Mouse (Mus musculus) adrenal gland (tissue): ENCODE results near the gene Tmem59l.
"Not testable (repeated sequence)": the region's sequence is repeated elsewhere in the genome, so short reads cannot be mapped to it uniquely, and the experiment has no call there.

ENCODE experiments used
- intact Hi-C: fragments of 180-260 bp; cut with DNase I; formaldehyde crosslinking; loops from one replicate; pipeline ENCODE4 v1.15.1; 2025
- long read RNA-seq, 2 experiments: library from polyadenylated mRNA; unstranded; transcript quantifications; one replicate each; pipeline ENCODE4 v2.0.0; 2020; ENCODE audit warnings: borderline replicate concordance in 1 of 2; ENCODE audit not compliant: insufficient replicate concordance in 1 of 2

Gene Tmem59l
- long read RNA-seq, experiment 1, transcript Tmem59l-201 (8 exons, 1,491 nt), result major isoform, 29 of 30 reads
- long read RNA-seq, experiment 1, partial matches to known transcripts, result 0 of 30 reads
- long read RNA-seq, experiment 1, other reads (novel, unspliced or antisense), result 1 of 30 reads
- long read RNA-seq, experiment 2, transcript Tmem59l-201 (8 exons, 1,491 nt), result major isoform, 44 of 55 reads
- long read RNA-seq, experiment 2, partial matches to known transcripts, result 1 of 55 reads
- long read RNA-seq, experiment 2, other reads (novel, unspliced or antisense), result 10 of 55 reads

DNA sequence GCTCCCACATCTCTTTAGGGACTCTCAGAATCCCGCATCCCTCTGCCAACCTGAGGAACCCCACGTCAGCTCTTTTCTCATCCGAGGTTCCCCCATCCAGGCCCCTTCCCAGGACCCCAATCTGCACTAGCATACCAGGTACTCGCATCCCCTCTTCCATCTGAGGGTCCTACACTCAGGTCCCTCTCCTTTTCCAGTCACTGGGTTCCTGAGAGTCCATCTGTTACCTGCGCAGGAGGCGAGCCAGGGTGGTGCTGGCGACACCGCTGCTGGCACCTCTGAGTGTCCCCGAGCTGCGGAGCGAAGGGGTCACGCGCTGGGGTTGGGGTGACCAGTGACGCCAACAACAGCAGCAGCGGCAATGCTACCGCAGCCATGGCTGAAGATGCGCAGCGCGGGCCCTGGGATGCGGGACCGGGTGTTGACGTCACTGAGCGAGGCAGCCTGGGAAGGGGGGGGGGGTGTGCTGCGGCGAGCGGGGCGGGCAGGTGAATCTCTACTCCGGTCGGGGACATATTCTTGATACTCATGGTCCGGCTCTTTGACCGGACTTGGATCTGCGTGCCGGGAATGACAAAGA lies at the start of gene Tmem59l:
Gene Tmem59l, minus strand, starts transcription at position 418 of the 580 bp plus-strand sequence.
- intact Hi-C loops, result no loop called here

DNA sequence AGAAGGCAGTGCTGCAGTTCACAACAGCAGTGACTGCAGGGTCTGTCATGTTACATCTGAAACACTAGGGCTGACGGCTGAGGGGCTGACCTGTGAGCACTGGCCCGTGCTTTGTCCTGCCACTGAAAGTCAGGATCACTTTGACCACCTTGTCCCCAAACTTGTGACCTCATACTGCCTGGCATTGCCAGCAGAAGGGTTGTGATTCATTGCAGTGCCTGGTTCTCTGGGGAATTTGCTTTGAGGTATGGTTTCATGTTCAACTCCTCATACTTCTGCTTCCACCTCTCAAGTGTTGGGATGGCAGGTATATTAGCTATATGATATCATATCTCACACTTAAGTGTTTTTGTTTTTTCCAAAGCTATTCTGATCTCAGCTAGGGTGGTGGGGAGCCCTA lies 48.5 kb upstream of the Tmem59l start:
- intact Hi-C loops, result no loop called here

DNA sequence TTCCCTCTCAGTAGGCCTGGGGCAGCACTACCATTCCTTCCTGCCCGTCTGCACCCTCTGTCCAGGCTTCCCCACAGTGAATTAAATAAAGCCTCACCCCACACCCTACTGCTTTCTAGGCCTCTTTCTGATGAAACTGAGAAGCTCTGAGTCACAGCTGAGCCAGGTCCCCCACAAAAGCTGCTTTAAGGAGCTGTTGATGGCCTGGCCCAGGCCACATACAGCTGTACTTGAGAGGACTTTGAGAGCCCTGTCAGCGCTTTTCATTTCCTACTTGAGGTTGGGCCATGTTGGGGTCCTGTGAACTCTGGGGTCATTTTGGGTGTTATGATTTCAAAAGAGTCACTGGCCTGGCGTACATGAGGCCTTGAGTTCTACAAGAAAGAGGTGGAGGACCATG lies 48.1 kb upstream of the Tmem59l start:
- intact Hi-C loops, result no loop called here

DNA sequence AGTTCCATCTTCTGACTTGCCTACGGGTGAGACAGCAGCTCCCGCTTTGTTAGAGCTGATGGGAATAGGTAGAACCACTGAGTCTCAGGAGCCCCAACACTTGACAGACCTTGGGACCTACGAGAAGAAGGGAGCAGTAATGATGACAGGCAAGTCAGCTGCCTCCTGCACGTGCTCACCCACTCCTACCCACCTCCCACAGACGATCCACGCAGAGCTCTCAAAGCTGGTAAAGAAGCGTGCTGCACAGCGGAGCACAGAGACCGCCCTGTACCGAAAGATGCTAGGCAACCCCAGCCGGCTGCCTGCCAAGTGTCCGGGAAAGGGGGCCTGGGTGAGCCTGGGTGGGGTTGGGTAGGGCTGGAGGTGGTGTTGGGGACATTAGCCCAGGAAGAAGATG lies 47.1 kb upstream of the Tmem59l start:
- intact Hi-C loops, result no loop called here

DNA sequence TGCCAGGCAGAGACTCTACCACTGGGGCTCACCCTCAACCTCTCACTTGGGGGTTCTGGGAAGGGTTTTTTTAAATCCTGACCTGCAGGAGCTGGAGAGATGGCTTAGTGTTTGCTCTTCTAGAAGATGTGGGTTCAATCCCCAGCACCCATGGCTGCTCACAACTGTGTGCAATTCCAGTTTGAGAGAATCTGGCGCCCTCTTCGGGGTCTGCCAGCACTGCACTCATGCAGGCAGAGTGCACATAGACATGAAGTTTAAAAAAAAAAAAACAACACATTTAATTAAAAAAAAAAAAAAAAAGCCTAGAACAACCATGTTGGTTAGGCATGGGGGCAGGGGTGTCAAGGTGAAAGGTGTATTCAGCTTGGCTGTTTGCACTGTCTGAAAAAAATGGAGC lies 43.2 kb upstream of the Tmem59l start:
- intact Hi-C loops, result no loop called here

DNA sequence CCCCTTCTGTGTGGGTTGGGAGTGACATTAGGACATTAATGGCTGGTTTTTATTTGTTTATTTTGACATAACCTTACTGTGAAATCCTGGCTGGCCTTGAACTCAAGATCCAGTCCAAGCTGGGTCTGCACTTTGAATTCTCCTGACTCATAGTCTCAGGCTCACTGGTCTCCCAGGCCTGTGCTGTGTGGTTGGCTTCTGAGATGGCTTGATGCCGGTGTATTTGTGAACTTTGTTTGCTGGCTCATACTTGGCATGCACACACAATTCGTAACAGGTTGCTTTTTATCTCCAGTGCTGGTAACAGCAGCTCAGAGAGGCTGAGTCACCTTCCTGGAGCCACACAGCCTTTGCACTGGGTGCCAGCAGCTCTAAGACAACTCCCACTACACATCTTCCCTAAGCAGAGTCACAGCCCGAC lies 42.6 kb upstream of the Tmem59l start:
- intact Hi-C loops, result no loop called here

DNA sequence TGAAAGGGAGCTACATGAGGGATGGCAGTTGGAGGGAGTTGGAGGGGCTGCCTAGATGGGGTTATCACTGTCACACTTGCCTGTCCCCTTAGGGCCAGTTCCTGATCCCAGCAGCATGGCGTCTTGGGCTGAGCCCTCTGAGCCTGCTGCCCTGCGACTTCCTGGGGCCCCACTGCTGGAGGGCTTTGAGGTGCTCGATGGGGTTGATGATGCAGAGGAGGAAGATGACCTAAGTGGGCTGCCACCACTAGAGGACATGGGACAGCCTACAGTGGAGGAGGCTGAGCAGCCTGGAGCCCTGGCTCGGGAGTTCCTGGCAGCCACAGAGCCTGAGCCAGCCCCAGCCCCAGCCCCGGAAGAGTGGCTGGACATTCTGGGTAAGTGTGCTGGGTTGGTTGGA lies 42.1 kb upstream of the Tmem59l start:
- intact Hi-C loops, result no loop called here

DNA sequence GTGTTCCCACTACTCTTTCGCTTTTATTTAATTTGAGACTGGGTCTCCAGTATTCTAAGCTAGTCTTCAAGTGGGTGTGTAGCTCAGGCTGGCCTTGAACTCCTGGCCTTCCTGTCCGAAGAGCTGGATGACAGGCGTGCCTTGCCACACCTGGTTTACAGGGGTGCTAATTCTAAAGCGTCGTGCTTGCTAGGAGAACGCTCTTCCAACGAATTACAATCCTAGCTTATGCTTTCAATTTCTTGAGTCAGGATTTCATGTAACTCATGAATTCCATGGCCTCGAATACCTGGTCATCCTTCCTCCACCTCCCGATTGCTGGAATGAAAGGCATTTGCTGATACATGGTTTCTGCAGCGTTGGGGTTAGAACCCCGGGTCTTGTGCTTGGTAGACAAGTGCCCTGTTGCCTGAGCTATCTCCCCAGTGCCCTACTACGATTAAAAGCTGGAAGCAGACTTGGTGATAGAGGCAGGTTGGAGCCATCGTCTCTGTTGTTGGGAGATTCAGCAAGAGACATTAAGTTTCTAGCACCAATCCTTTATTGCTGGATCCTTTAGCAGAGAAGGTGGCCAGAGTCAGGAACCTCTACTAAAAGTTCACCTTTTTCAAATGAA lies 41.1 kb upstream of the Tmem59l start:
- intact Hi-C loops, result no loop called here

DNA sequence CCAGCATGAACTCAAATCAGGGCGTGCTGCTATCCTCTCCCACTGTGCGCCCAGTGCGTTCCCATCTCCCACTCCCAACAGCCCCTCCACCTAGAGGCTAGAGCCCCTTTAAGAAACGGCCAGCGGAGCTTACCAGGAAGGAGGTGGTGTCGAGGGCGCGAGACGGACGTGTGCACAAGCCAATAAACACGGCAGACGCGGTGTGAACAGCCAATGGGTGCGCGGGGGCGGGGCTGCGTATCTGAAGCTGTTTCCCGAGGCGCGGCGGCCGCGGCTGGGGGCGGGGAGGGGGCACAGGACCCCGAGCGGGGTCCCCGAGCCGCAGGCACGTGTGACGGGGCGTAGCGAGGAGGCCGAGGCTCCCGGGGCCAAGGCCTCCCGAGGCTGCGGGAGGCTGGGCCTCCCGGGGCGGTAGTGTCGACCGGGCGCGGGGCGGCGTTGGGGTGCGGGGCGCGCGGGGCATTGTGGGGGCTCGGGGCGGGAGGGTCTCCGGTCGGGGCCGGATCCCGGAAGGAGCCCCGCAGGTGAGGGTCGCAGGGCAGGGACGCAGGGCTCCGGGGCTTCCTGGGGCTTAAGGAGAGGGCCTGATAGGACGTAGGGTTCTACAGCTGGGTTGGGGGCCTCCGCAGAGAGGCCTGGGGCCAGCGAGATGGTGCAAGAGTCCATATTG lies 40.5 kb upstream of the Tmem59l start, which contains the start of the genes Fkbp8 and Kxd1:
Gene Fkbp8, plus strand, starts transcription at position 213 of the 670 bp plus-strand sequence.
Gene Kxd1, minus strand, starts transcription at position 445 of the 670 bp plus-strand sequence.
- intact Hi-C loops, result no loop called here

DNA sequence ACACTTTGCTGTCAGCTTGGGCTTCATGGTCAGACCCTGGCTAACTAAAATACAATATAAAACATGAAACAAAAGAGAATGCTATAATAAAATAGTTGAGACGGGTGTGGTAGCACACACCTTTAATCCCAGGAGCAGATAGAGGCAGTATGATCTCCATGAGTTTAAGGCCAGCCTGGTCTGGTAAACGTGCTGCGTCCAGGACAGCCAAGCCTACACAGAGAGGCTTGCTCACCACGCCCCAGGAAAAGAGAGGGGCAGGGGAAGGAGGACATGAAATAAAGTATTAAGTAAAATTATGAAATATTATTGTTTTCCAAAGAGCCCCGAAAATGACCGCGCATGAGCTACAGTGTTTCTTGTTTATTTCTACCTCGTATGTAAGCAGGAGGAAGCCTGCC lies 40.0 kb upstream of the Tmem59l start:
- intact Hi-C loops, result no loop called here

DNA sequence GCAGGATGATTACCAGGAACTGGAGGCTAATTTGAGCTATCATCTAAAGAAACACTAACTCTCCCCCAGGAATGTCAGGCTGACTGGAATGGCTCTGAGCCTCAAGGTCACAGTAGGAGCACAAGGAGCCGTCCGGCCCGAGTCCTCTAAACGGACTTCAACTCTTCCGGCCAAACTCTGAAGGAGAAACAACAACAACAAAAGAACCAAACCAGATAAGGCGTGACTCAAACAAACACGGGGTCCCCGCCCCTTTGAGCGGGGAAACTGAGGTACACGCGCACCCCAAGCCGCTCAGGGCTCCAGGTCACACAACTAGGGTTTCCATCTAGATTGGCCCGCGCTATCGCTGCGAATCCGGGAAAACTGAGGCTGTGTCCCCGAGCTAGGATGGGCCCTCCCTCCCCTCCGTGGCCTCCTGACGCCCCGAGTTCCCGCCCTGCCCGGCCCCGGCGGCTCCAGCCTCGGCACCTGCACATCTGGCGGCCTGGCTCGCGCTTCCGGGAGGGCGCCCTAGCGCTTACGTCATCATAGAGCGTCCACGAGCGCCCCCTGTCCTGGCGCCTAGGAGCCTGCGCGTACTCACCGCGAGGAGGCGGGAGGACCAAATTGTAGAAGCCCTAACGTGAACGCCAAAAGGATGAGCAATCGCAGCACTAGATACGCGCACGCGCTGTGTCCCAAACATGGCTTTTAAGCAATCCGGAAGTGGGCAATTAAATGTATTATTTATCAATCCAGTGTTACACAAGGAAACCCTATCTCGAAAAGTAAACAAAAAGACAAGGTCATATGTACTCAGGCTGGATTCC lies 35.6 kb upstream of the Tmem59l start:
- intact Hi-C loops, result no loop called here

DNA sequence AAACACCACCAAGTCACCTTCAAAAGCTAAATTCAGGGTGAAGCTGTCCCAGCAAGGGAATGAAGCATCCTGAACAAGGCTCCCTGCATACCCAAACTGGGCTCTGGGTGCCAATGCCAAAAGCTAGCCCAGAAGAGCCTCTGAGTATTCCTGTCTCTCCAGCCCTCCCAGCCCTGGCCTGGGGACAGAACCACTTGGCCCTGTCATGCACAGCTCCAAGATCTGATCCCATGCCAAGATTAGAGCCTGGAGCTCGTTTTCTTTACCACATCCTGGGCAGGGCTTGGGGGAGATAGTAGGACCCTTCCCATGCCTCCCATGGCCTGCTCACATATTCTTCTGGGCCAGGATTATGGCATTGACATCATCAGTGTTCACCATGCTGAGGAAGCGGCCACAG lies 32.4 kb upstream of the Tmem59l start:
- intact Hi-C loops, result no loop called here

DNA sequence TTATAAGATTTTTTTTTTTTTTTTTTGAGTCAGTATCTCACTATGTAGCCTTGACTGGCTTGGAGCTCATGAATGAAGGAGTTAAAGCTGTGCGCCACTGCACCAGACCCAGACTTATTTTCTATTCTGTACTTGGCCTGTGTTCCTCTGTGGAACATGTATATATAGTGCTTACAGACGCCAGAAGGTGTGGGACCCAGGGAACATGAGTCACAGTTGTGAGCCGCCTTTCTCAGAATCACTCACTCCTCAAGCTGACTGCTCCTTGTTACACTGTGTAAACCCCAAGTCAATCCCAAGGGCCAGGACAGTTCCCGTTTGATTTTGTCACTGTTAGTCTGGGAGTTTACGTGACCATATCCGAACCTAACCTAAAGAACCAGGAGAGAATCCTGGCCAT lies 31.9 kb upstream of the Tmem59l start:
- intact Hi-C loops, result no loop called here

DNA sequence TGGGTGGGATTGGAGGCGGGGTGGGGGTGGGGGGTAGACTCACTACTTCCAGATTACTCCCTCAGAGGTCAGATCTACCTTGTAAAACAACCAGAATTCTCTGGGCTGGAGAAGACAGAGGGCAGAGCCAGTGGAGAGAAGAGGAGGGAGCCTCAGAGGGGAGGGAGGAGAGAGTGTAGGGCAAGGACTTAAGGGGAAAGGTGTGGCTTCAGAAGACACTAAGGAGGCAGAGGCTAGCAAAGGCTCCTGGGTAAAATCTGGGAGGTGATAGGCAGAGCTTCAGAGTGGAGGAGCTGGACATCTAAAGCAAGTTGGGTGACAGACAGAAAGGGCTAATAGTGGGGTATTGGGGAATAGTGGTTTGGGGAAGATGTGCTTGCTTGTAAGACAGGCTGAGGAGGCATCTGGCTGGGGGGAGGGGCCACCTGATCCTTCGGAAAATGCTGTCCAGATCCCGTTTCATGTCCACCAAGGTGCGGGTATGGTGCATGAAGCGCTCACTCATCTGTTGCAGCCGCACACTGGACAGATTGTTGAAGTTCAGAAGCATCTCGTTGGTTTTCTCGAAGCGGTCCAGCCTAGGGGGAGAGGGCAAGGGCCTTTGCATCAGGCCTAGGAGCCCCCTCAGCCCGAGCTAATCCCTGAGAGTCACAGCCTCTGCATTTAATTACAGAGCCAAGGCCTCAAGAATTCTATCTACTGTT lies 30.9 kb upstream of the Tmem59l start:
- intact Hi-C loops, result no loop called here

DNA sequence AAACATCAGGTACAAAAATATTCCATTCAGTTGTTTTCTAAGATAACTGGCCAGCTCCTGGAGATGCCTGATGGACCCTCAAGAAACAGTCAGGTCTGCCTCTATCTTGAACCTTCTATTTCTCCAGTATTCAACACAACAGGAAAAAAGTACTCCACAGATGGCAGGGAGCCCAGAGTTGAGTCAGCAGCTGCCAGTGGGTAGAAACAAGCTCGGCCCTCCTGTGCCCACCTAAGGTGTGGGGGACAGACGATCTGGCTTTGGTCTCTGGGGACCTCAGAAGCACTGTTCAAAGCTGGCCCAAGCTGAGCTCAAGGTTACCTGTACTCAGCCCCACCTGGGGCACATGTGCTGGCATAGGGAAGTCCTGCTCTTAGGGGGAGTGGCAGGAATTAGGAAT lies 26.3 kb upstream of the Tmem59l start:
- intact Hi-C loops, result no loop called here

DNA sequence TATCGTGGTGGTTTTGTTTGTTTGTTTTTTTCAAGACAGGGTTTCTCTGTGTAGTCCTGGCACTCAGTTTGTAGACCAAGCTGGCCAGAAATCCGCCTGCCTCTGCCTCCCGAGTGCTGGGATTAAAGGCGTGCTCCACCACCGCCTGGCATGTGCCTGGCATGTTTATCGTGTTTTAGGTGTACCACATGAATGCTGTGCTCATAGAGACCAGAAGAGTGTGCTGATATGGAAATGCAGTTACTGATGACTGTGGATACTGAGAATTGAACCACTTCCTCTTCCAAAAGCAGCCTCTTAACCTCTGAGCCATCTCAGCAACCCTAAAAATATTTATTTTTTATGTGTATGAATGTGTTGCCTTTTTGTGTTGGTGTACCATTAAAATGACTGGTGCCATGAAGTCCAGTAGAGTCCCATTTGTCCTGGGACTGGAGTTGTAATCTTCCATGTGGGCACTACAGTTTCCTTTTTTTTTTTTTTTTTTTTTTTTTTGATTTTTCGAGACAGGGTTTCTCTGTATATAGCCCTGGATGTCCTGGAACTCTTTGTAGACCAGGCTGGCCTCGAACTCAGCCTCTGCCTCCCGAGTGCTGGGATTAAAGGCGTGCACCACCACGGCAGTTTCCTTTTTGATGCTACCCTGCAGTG lies 25.2 kb upstream of the Tmem59l start:
- intact Hi-C loops, result no loop called here

DNA sequence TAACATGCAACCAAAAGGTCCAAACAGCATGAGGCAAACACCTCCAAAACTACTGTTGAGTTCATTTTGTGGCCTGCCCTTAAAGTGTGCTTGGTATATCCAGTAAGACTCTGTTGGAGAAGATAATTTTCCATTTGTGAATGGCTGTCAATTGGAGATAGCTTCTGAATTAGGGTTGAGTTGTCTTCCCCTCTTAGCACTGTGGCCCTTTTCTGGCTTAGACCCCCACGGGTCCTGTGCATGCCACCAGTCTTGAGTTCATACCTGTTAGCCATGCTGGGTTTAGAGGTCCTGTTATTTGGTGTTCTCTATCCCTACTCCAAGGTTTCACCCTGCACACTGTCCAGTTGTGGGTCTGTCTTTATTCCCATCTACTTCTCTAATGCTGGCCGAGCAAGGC lies 24.6 kb upstream of the Tmem59l start:
- intact Hi-C loops, result no loop called here

DNA sequence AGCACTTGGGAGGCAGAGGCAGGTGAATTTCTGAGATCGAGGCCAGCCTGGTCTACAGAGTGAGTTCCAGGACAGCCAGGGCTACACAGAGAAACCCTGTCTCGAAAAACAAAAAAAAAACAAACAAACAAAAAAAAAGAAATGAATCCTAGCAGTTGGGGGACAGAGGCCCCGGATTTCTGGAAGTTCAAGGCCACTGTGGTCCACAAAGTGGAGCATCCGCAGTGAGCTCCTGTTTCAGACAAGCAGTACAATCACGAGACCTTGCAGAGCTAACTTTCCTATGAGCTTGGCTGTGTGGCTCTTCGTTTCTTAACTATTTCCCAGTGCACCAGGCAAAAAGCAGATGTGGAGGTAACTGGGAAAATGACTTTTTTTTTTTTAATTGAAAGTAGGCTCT lies 24.0 kb upstream of the Tmem59l start:
- intact Hi-C loops, result not testable (repeated sequence)

DNA sequence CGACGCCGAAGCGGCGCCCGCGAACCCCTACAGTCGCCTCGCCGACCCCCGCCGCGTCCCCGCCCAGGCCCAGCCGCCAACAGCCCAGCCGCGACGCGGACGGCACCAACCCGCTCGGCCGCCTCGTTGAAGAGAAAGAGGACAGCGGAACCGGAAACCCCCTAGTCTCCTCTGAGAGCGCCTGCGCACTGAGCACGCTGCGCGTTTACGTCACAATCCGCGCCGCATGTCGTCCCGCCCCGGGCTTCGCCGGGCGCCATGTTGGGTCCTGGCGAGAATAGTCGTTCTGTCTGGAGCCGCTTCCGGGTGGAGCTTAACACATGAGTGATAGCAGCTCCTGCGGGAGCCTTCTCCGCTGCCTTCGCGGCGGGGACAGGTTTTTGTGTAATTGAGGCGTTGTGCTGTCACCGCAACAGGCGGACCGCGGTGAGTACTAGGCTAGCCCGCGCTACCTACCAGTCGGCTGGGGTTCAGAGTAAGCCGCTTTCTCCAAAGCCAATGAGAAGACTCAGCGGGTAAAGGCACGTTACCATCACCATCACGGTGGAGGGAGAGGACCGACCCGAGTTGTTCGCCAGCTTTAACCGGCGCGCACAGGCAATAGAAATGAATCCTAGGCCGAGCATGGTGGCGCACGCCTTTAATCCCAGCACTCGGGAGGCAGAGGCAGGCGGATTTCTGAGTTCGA lies 23.2 kb upstream of the Tmem59l start, which contains the start of gene Uba52:
Gene Uba52, minus strand, starts transcription at position 574 of the 688 bp plus-strand sequence.
- intact Hi-C loops, result no loop called here
